Mouse (Mus musculus): Measurements from ENCODE around the gene Gm21976.

Gene Gm21976

GRCm38 (mm10) chr13:98279686-98280085 is at the start of gene Gm21976:
Gene Gm21976, plus strand, starts transcription at chr13:98279887.
- no peak for DNase-seq (ENCODE audit: low spot score in 2 of 2)

- DNase-seq (ENCODE audit: low spot score in 2 of 2): no peak
These were observed 49.2 kb upstream of the Gm21976 start for GRCm38 (mm10) chr13:98230511-98230910.

- DNase-seq (ENCODE audit: low spot score in 2 of 2): no peak
These were observed 44.2 kb upstream of the Gm21976 start for GRCm38 (mm10) chr13:98235451-98235850.

GRCm38 (mm10) chr13:98239978-98240641 is 39.6 kb upstream of the Gm21976 start:
- peak in 1 of 2 experiments; percentile 27 for DNase-seq (ENCODE audit: low spot score in 2 of 2)

- DNase-seq (ENCODE audit: low spot score in 2 of 2): no peak
These were observed 38.0 kb upstream of the Gm21976 start for GRCm38 (mm10) chr13:98241531-98242282.

GRCm38 (mm10) chr13:98244571-98245350 is 34.9 kb upstream of the Gm21976 start:
- DNase-seq (ENCODE audit: low spot score in 2 of 2): no peak

- no peak for DNase-seq (ENCODE audit: low spot score in 2 of 2)
These were observed 34.3 kb upstream of the Gm21976 start for GRCm38 (mm10) chr13:98245386-98245785.

- DNase-seq (ENCODE audit: low spot score in 2 of 2): no peak
These were observed 30.1 kb upstream of the Gm21976 start for GRCm38 (mm10) chr13:98249594-98249993.

- DNase-seq (ENCODE audit: low spot score in 2 of 2): no peak
These were observed 24.8 kb upstream of the Gm21976 start for GRCm38 (mm10) chr13:98254921-98255320.

- DNase-seq (ENCODE audit: low spot score in 2 of 2): peak; percentile 94 to 96
These were observed 16.8 kb upstream of the Gm21976 start, which contains the start of the genes Utp15 and Ankra2 for GRCm38 (mm10) chr13:98262636-98263457. Gene Utp15, minus strand, starts transcription at chr13:98263041. Gene Ankra2, plus strand, starts transcription at chr13:98263074.

GRCm38 (mm10) chr13:98263458-98263987 is 16.2 kb upstream of the Gm21976 start:
- no peak for DNase-seq (ENCODE audit: low spot score in 2 of 2)

- DNase-seq (ENCODE audit: low spot score in 2 of 2): no peak
These were observed 15.6 kb upstream of the Gm21976 start for GRCm38 (mm10) chr13:98264111-98264510.

GRCm38 (mm10) chr13:98274023-98274422 is 5.7 kb upstream of the Gm21976 start:
- DNase-seq (ENCODE audit: low spot score in 2 of 2): no peak

GRCm38 (mm10) chr13:98275646-98276045 is 4.0 kb upstream of the Gm21976 start:
- no peak for DNase-seq (ENCODE audit: low spot score in 2 of 2)

- DNase-seq (ENCODE audit: low spot score in 2 of 2): no peak
These were observed 3.4 kb upstream of the Gm21976 start for GRCm38 (mm10) chr13:98276253-98276652.

GRCm38 (mm10) chr13:98277501-98277900 is 2.2 kb upstream of the Gm21976 start:
- no peak for DNase-seq (ENCODE audit: low spot score in 2 of 2)

GRCm38 (mm10) chr13:98280990-98281650 is 1.4 kb downstream of the Gm21976 start:
- DNase-seq (ENCODE audit: low spot score in 2 of 2): no peak

- DNase-seq (ENCODE audit: low spot score in 2 of 2): no peak
These were observed 11.0 kb downstream of the Gm21976 start for GRCm38 (mm10) chr13:98290719-98291118.

GRCm38 (mm10) chr13:98291712-98292111 is 12.0 kb downstream of the Gm21976 start:
- DNase-seq (ENCODE audit: low spot score in 2 of 2): no peak

- no peak for DNase-seq (ENCODE audit: low spot score in 2 of 2)
These were observed 16.4 kb downstream of the Gm21976 start for GRCm38 (mm10) chr13:98296072-98296471.
